Mouse (Mus musculus) heart, embryonic 11.5 days (tissue): ENCODE data around the gene Kif26b. TPM values are rescaled to one million over a fixed set of nuclear protein-coding genes. Genes with fewer than 3 reads are reported as not detected.

Source experiments
- ATAC-seq: fragments of 200-750 bp; cut with Nextera tagmentation; replicated peaks from 2 replicates; pipeline ENCODE4 v1.8.0; 2017; ENCODE audit warnings: moderate library complexity; ENCODE audit not compliant: insufficient number of reproducible peaks, low FRiP score, low TSS enrichment
- H3K27ac ChIP-seq: fragments of 300-500 bp; sonication (generic); 2 replicates; pipeline ENCODE4 v1.5.1; 2014; ENCODE audit warnings: mild to moderate bottlenecking, low read depth, low read length
- H3K27me3 ChIP-seq: fragments of 300-500 bp; sonication (generic); 2 replicates; pipeline ENCODE4 v1.6.1; 2014; ENCODE audit warnings: mild to moderate bottlenecking, low read length, mixed read lengths; ENCODE audit not compliant: control insufficient read depth, insufficient read depth
- H3K36me3 ChIP-seq: fragments of 300-500 bp; sonication (generic); 2 replicates; pipeline ENCODE4 v1.6.1; 2014; ENCODE audit warnings: mild to moderate bottlenecking, low read length, moderate library complexity, mixed read lengths; ENCODE audit not compliant: control insufficient read depth, insufficient read depth
- H3K4me1 ChIP-seq: fragments of 300-500 bp; sonication (generic); 2 replicates; pipeline ENCODE4 v1.6.1; 2014; ENCODE audit warnings: low read length; ENCODE audit not compliant: control insufficient read depth, insufficient read depth
- H3K4me2 ChIP-seq: fragments of 300-500 bp; sonication (generic); 2 replicates; pipeline ENCODE4 v1.6.1; 2014; ENCODE audit warnings: mild to moderate bottlenecking, moderate library complexity
- H3K4me3 ChIP-seq: fragments of 300-500 bp; sonication (generic); 2 replicates; pipeline ENCODE4 v1.5.1; 2014; ENCODE audit warnings: low read depth, low read length
- H3K9ac ChIP-seq: fragments of 300-500 bp; sonication (generic); 2 replicates; pipeline ENCODE4 v1.6.1; 2014; ENCODE audit warnings: mild to moderate bottlenecking, low read depth, low read length, moderate library complexity
- H3K9me3 ChIP-seq: fragments of 300-500 bp; sonication (generic); replicated peaks from 2 replicates; pipeline ENCODE4 v1.6.1; 2016; ENCODE audit warnings: low read length; ENCODE audit not compliant: control insufficient read depth
- WGBS: fragments of 180-500 bp; shearing (Covaris S2); extraction: QIAGEN DNeasy Blood & Tissue Kit; methylation state at CpG from one replicate; pipeline ENCODE4 v1.1.7; 2014; ENCODE audit not compliant: insufficient replicate concordance; 5-methylcytosine and 5-hydroxymethylcytosine counted together
- polyA plus RNA-seq: library from polyadenylated mRNA; unstranded; fragments of >200 nt; fragmentation: Nextera tagmentation; extraction: Ambion mirVana; gene quantifications from 2 replicates; pipeline ENCODE4 v1.2.1, GENCODE M21; 2014

The Kif26b gene
- polyA plus RNA-seq, 1 experiment from 2014 or later, result 18.9 TPM

GRCm38 (mm10) chr1:178981641-178982040 is 452.7 kb downstream of the Kif26b start:
- no peak overlapping the region for H3K4me2 ChIP-seq
- no peaks in the 10 kb centered on the region for H3K27me3 ChIP-seq
- no peak overlapping the region for H3K9ac ChIP-seq
- 71% methylated on average over 5 of the region's 5 CpGs for WGBS
- no peak for ATAC-seq
- H3K9me3 ChIP-seq, result no peaks in the 10 kb centered on the region
- no peaks in the 10 kb centered on the region for H3K36me3 ChIP-seq
- H3K4me3 ChIP-seq, result no peak overlapping the region
- H3K27ac ChIP-seq, result no peak overlapping the region
- H3K4me1 ChIP-seq, result no peaks in the 10 kb centered on the region

GRCm38 (mm10) chr1:178988176-178988575 is 459.3 kb downstream of the Kif26b start:
- ATAC-seq, result no peak
- Histone ChIP-seq H3K27me3 (no peaks in the 10 kb centered on the region), H3K4me3 (no peak overlapping the region), H3K27ac (no peak overlapping the region), H3K36me3 (no peaks in the 10 kb centered on the region), H3K9me3 (no peaks in the 10 kb centered on the region), H3K9ac (no peak overlapping the region), H3K4me2 (no peak overlapping the region), H3K4me1 (peaks cover 3% of the 10 kb centered on the region; the same call in 1 of the 2 replicates)
- WGBS, result 67% methylated on average over 1 of the region's 1 CpGs

Other genes starting within 250 kb of the Kif26b start
- gene Cox20, start 210.0 kb upstream of the Kif26b start, polyA plus RNA-seq, result 174 and 178 TPM in 2 replicates
- gene Hnrnpu, start 191.3 kb upstream of the Kif26b start, polyA plus RNA-seq, result 379 and 381 TPM in 2 replicates
- gene Efcab2, start 123.0 kb upstream of the Kif26b start, polyA plus RNA-seq, result 10.7 and 12.7 TPM in 2 replicates